Mouse (Mus musculus): ENCODE results near the gene Mprip. TPM values are rescaled to one million over a fixed set of nuclear protein-coding genes. Genes with fewer than 3 reads are reported as not detected.

Mprip gene
- polyA plus RNA-seq, 1 experiment from 2014 or later, result 27.8 TPM

- Histone ChIP-seq H3K27me3 (replicated peaks; ENCODE audit: control insufficient read depth, insufficient read depth, low read length) (no peaks in the 10 kb centered on the region), H3K36me3 (ENCODE audit: control insufficient read depth, insufficient read depth) (peaks cover 3% of the 10 kb centered on the region; the same call in 1 of the 2 replicates), H3K27ac (ENCODE audit: low read depth, low read length) (no peak overlapping the region), H3K4me1 (replicated peaks; ENCODE audit: control insufficient read depth, insufficient read depth, low read length) (no peaks in the 10 kb centered on the region), H3K9ac (ENCODE audit: low read depth, low read length) (no peak overlapping the region), H3K9me3 (ENCODE audit: control insufficient read depth) (no peaks in the 10 kb centered on the region), H3K4me2 (replicated peaks; ENCODE audit: low read depth) (no peak overlapping the region), H3K4me3 (ENCODE audit: low read depth, low read length) (no peak overlapping the region)
- no peak for ATAC-seq
- TF ChIP-seq CTCF (IDR thresholded peaks at IDR 0.05; ENCODE audit: low read depth), result no peak
- 90% methylated on average over 6 of the region's 6 CpGs for whole genome bisulfite sequencing
These were observed 23.9 kb downstream of the Mprip start for GRCm38 (mm10) chr11:59684956-59685355.

- 76% methylated on average over 1 of the region's 1 CpGs for WGBS
- Histone ChIP-seq H3K4me2 (replicated peaks; ENCODE audit: low read depth) (no peak overlapping the region), H3K9me3 (ENCODE audit: control insufficient read depth) (no peaks in the 10 kb centered on the region)
These were observed 33.4 kb downstream of the Mprip start for GRCm38 (mm10) chr11:59694533-59694932.

DNA sequence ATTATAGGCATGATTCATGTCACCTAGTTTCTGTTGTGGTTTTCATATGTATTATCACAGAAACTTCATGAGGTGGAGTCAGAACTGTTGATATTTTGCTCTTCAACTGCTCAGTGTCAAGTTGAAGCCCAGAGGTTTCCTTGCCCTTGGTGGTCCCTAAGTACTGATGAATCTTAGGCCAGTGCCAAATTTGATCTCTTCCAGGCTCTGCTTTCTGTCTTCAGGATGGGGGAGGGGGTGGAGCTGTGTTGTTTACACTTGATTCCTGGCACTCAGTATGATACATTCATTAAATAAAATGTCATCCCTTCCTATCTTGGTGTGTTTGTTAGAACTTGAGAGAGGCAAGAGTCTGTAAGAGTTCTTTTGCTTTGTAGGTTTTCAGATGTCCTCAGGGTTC is 34.4 kb downstream of the Mprip start:
- Histone ChIP-seq H3K27ac (ENCODE audit: low read depth, low read length) (no peak overlapping the region), H3K4me1 (replicated peaks; ENCODE audit: control insufficient read depth, insufficient read depth, low read length) (no peaks in the 10 kb centered on the region), H3K4me3 (ENCODE audit: low read depth, low read length) (no peak overlapping the region), H3K36me3 (ENCODE audit: control insufficient read depth, insufficient read depth) (peaks cover 21% of the 10 kb centered on the region), H3K4me2 (replicated peaks; ENCODE audit: low read depth) (no peak overlapping the region), H3K9ac (ENCODE audit: low read depth, low read length) (no peak overlapping the region; the same call in 1 of the 2 replicates), H3K27me3 (replicated peaks; ENCODE audit: control insufficient read depth, insufficient read depth, low read length) (no peaks in the 10 kb centered on the region), H3K9me3 (ENCODE audit: control insufficient read depth) (no peaks in the 10 kb centered on the region)
- ATAC-seq, result no peak
- no peak for TF ChIP-seq CTCF (IDR thresholded peaks at IDR 0.05; ENCODE audit: low read depth)

More at GRCm38 (mm10) chr11:59694533-59694932, 33.4 kb downstream of the Mprip start:
- H3K4me3 ChIP-seq (ENCODE audit: low read depth, low read length), result no peak overlapping the region
- no peak for TF ChIP-seq CTCF (IDR thresholded peaks at IDR 0.05; ENCODE audit: low read depth)
- H3K9ac ChIP-seq (ENCODE audit: low read depth, low read length), result no peak overlapping the region
- peaks cover 21% of the 10 kb centered on the region for H3K36me3 ChIP-seq (ENCODE audit: control insufficient read depth, insufficient read depth)
- H3K27me3 ChIP-seq (replicated peaks; ENCODE audit: control insufficient read depth, insufficient read depth, low read length), result no peaks in the 10 kb centered on the region
- ATAC-seq, result no peak
- no peak overlapping the region for H3K27ac ChIP-seq (ENCODE audit: low read depth, low read length)
- H3K4me1 ChIP-seq (replicated peaks; ENCODE audit: control insufficient read depth, insufficient read depth, low read length), result no peaks in the 10 kb centered on the region

GRCm38 (mm10) chr11:59697572-59697971 is 36.5 kb downstream of the Mprip start:
- Histone ChIP-seq H3K4me1 (replicated peaks; ENCODE audit: control insufficient read depth, insufficient read depth, low read length) (no peaks in the 10 kb centered on the region), H3K4me3 (ENCODE audit: low read depth, low read length) (no peak overlapping the region), H3K4me2 (replicated peaks; ENCODE audit: low read depth) (no peak overlapping the region), H3K36me3 (ENCODE audit: control insufficient read depth, insufficient read depth) (peaks cover 27% of the 10 kb centered on the region), H3K27ac (ENCODE audit: low read depth, low read length) (no peak overlapping the region), H3K9ac (ENCODE audit: low read depth, low read length) (no peak overlapping the region), H3K27me3 (replicated peaks; ENCODE audit: control insufficient read depth, insufficient read depth, low read length) (no peaks in the 10 kb centered on the region), H3K9me3 (ENCODE audit: control insufficient read depth) (no peaks in the 10 kb centered on the region)
- no peak for ATAC-seq
- 100% methylated on average over 1 of the region's 1 CpGs for WGBS
- TF ChIP-seq CTCF (IDR thresholded peaks at IDR 0.05; ENCODE audit: low read depth), result no peak

DNA sequence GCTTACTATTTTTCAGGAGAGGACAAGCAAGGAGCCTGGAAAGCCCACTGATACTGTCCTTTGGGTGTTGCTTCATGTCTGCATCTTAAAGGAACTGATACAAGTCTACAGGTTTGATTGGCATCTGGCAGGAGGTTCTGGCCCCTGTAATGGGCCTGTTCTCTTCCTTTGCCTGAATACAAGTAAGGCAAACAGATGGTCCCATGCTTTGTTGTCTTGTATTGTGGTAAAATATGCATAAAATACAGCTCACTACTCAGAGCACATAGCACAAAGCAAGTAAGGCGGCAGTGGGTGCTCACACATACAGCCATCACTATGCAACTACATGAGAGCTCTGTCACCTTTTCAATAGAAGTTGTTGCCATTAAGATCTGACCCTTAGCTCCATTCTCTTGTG is 39.7 kb downstream of the Mprip start:
- Histone ChIP-seq H3K36me3 (ENCODE audit: control insufficient read depth, insufficient read depth) (peaks cover 27% of the 10 kb centered on the region), H3K9ac (ENCODE audit: low read depth, low read length) (no peak overlapping the region), H3K9me3 (ENCODE audit: control insufficient read depth) (no peaks in the 10 kb centered on the region), H3K4me1 (replicated peaks; ENCODE audit: control insufficient read depth, insufficient read depth, low read length) (0 out of 2 replicates have a peak, but pooled peaks cover 6% of the 10 kb centered on the region), H3K4me3 (ENCODE audit: low read depth, low read length) (no peak overlapping the region), H3K27me3 (replicated peaks; ENCODE audit: control insufficient read depth, insufficient read depth, low read length) (no peaks in the 10 kb centered on the region), H3K4me2 (replicated peaks; ENCODE audit: low read depth) (no peak overlapping the region), H3K27ac (ENCODE audit: low read depth, low read length) (no peak overlapping the region)
- TF ChIP-seq CTCF (IDR thresholded peaks at IDR 0.05; ENCODE audit: low read depth), result no peak
- 94% methylated on average over 1 of the region's 1 CpGs for WGBS
- ATAC-seq, result no peak

- H3K4me1 ChIP-seq (replicated peaks; ENCODE audit: control insufficient read depth, insufficient read depth, low read length), result 0 out of 2 replicates have a peak, but pooled peaks cover 9% of the 10 kb centered on the region
- 65% methylated on average over 2 of the region's 2 CpGs for WGBS
- no peaks in the 10 kb centered on the region for H3K27me3 ChIP-seq (replicated peaks; ENCODE audit: control insufficient read depth, insufficient read depth, low read length)
- no peak for ATAC-seq
- no peak overlapping the region for H3K4me2 ChIP-seq (replicated peaks; ENCODE audit: low read depth)
- TF ChIP-seq CTCF (IDR thresholded peaks at IDR 0.05; ENCODE audit: low read depth), result no peak
- H3K27ac ChIP-seq (ENCODE audit: low read depth, low read length), result no peak overlapping the region
- H3K4me3 ChIP-seq (ENCODE audit: low read depth, low read length), result no peak overlapping the region
- H3K9ac ChIP-seq (ENCODE audit: low read depth, low read length), result no peak overlapping the region
- H3K9me3 ChIP-seq (ENCODE audit: control insufficient read depth), result no peaks in the 10 kb centered on the region
- 0 out of 2 replicates have a peak, but pooled peaks cover 6% of the 10 kb centered on the region for H3K36me3 ChIP-seq (ENCODE audit: control insufficient read depth, insufficient read depth)
These were observed 44.0 kb downstream of the Mprip start for GRCm38 (mm10) chr11:59705113-59705512.

GRCm38 (mm10) chr11:59707481-59707880 is 46.4 kb downstream of the Mprip start:
- 57% methylated on average over 2 of the region's 2 CpGs for WGBS
- no peak overlapping the region for H3K9ac ChIP-seq (ENCODE audit: low read depth, low read length)
- peak overlapping the region; percentile 36 for H3K27ac ChIP-seq (ENCODE audit: low read depth, low read length)
- no peak for TF ChIP-seq CTCF (IDR thresholded peaks at IDR 0.05; ENCODE audit: low read depth)
- no peaks in the 10 kb centered on the region for H3K27me3 ChIP-seq (replicated peaks; ENCODE audit: control insufficient read depth, insufficient read depth, low read length)
- H3K9me3 ChIP-seq (ENCODE audit: control insufficient read depth), result no peaks in the 10 kb centered on the region
- H3K36me3 ChIP-seq (ENCODE audit: control insufficient read depth, insufficient read depth), result no peaks in the 10 kb centered on the region
- 0 out of 2 replicates have a peak, but pooled peaks cover 9% of the 10 kb centered on the region for H3K4me1 ChIP-seq (replicated peaks; ENCODE audit: control insufficient read depth, insufficient read depth, low read length)
- H3K4me3 ChIP-seq (ENCODE audit: low read depth, low read length), result no peak overlapping the region
- ATAC-seq, result no peak
- H3K4me2 ChIP-seq (replicated peaks; ENCODE audit: low read depth), result no peak overlapping the region
